Mouse (Mus musculus) layer of hippocampus, postnatal 25 days (tissue): ENCODE data around the gene Pidd1. TPM values are rescaled to one million over a fixed set of nuclear protein-coding genes. Genes with fewer than 3 reads are reported as not detected.
A peak's percentile ranks its signal among the peaks of the same experiment; 100 is the strongest.

ENCODE experiments used
- DNase-seq, 2 experiments: peaks; one replicate each; pipeline ENCODE4 v3.0.0; 2022; ENCODE audit warnings: mixed read lengths in 2 of 2, low spot score in 1 of 2; ENCODE audit errors: extremely low spot score in 1 of 2
- total RNA-seq, 2 experiments: library from RNA; stranded (reverse); gene quantifications; 2 replicates each; pipeline ENCODE4 v1.2.3; 2021

The Pidd1 gene
- 1 to 10 TPM in 1 of 2 experiments, under 1 TPM in 1; 0.84 to 2.2 TPM for total RNA-seq

DNA sequence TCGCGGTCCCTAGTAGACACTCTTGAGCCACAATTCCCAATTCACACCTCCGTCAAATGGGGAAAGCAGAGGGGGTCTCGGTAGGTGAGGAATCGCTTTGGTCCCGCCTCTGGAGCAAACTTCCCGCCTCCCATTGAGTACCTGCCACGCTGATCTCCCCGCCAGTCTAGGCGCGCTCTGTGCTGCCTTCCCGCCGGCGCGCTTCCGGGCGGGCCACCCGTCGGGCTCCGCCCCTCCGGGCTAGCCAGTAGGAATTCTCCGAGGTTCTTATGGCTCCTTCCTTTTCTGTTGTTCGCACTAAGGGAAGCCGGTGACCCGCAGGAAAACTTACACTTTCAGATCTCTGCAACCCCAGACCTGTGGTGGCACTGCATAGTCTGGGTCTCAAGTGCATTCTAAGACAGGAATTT, at the start of gene Pidd1:
Pidd1 (minus strand) TSS at position 198 of the 410 bp plus-strand sequence.
- DNase-seq, result peak in 1 of 2 experiments; percentile 14

DNA sequence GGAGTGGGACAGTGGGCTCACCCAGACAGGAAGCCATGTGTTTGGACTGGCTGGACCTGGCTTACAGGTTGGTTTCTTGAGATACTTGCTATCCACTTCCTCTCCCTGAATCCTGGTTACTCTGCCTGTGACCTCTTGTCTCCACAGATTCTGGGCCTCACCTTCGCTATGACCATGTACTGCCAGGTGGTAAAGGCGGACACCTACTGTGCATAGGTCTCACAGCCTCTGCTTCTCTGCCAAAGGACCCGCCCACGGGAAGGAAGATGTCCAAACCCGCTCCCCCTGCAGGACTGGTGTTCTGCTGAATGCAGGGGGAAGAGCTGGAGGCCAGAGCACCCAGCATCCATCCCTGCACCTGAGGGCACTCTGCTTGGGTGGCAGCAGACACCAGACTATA, 48.9 kb upstream of the Pidd1 start:
- DNase-seq, result no peak

DNA sequence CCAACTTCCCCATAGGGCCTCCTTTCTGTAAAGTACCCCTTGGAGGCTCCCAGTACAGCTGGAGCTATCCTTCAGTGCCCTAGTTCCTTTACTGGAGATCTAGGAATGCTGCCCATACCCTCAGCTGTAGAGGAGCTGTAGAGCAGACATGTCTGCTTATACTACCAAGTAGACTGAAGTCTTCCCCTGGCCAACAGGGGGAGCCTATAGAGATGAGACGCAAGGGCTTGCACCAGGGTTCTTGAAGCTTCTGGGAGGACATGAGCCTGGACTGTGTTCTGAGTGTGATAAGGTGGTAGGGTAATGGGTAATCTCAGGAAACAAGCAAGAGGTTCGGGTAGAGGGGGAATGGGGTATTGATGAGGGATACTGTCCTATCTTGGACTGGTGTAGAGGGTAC, 47.3 kb upstream of the Pidd1 start:
- DNase-seq, result no peak

DNA sequence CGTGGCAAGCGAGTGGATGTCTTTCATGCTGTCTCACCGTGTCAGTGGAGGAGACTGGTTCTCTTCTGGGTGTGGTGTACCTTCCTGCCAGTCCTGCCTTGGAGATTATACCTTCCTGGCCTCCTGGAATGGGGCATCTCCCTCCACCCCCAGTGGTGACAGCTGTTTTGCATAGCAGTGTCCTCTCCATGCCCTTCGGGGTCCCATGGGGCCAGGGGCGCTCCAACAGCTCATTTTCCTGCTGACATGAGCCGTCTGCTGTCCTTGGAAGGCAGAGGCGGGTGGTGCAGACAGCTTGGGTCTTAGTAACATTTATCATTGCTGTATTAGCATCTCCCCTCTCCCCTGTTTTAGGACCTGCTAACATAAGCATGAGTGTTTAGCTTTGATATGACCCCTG, 43.3 kb upstream of the Pidd1 start:
- DNase-seq, result no peak

GRCm38 (mm10) chr7:141486239-141486638, 42.4 kb upstream of the Pidd1 start:
- DNase-seq, result no peak

GRCm38 (mm10) chr7:141485606-141486005, 41.8 kb upstream of the Pidd1 start:
- no peak for DNase-seq

DNA sequence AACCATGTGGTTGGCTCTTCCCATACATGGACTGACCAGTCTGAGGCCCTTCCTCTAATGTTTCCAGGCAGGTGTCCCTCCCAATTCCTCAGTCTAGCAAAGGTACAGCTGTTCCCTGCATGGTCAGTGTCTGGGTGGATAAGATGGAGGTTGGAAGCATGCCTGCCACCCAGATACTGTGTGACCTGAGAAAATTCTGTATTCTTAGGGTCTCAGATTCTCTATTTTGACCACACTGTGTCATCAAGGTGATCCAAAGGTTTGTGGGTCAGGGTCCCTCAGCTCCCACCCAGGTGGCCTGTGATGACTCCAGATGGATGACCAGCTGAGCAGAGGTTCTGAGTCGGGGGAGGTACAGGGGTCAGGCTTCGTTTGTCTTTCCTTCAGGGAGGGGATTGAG, 41.4 kb upstream of the Pidd1 start:
- DNase-seq, result no peak

GRCm38 (mm10) chr7:141484186-141485120, 40.6 kb upstream of the Pidd1 start:
- no peak for DNase-seq

GRCm38 (mm10) chr7:141483114-141483653, 39.4 kb upstream of the Pidd1 start:
- DNase-seq, result no peak

DNA sequence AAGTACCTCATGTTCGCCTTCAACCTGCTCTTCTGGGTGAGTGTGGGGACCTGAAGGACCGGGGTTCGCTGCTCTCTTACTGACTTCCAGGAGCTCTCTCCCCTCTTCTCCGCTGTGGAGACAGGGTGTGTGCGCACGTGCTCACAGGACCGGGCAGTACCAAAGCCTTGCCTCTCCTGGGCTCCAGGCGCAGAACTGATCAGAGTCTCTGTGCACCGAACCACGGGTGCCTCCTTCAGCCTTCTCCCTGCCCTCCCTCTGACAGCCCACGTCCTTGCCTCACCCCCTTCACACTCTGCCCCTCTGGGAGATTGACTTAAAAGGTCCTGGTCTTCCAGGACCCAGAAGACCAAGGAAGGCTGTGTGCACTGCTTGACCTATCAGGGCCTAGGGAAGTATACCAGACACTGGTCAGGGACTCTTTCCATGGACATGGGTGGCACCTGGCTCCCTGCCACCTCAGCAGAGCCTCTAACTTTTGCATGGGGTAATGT, 38.8 kb upstream of the Pidd1 start:
- DNase-seq, result no peak

GRCm38 (mm10) chr7:141481498-141482401, 37.9 kb upstream of the Pidd1 start:
- no peak for DNase-seq

- DNase-seq, result peak in 1 of 2 experiments; percentile 56
Observed at GRCm38 (mm10) chr7:141480842-141481497, 37.1 kb upstream of the Pidd1 start.

GRCm38 (mm10) chr7:141478270-141478748, 34.5 kb upstream of the Pidd1 start:
- no peak for DNase-seq

DNA sequence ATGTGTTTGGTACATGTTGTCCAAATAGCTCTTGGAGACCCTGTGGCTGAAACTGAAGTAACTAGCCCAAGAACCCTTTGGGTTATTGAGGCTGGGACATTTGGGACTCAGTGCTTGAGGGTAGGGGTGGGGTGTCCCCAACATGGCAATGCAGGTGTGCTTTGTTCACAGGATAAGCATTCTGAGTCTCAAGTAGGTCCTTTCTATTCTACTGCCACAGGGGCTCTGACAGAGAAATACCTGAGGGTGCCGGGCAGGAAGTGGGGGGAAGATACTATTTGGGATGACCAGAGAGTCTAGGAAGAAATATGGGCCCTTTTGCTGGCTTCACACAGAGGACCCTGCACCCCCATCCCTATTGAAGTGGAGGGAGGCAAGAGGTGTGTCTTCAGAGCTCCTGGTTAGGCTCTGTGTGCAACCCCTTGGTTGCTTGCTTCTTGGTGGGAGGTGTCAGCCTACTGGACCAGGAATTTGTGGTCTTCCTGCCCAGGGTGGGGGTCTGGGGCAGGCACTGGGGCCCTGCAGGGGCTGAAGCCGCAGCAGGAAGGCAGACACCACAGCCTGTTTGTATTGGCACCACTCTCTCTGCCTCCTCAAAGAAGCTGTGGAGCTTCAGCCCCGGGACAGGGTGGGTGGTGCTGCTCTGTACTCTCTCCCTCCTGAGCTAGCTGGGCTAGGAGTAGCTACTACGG, 33.9 kb upstream of the Pidd1 start:
- no peak for DNase-seq

DNA sequence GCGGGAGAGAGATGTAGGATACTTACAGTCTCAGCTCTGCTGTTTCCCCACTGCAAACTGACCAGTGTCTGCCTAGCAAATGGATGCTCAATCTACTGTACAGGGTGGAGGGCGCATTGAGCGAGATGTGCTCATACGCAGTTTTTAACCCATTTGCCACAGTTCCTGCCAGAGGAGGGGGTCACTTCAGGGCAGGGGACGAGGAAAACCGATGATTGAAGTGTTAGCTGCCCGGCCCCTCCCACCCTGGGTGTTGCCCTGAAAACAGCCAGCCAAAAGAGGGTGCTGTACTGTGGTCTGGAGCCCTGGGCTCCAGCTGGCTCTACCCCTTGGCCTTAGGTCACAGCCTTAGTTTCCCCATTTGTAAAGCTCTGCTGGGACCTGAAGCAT, 33.2 kb upstream of the Pidd1 start:
- no peak for DNase-seq

DNA sequence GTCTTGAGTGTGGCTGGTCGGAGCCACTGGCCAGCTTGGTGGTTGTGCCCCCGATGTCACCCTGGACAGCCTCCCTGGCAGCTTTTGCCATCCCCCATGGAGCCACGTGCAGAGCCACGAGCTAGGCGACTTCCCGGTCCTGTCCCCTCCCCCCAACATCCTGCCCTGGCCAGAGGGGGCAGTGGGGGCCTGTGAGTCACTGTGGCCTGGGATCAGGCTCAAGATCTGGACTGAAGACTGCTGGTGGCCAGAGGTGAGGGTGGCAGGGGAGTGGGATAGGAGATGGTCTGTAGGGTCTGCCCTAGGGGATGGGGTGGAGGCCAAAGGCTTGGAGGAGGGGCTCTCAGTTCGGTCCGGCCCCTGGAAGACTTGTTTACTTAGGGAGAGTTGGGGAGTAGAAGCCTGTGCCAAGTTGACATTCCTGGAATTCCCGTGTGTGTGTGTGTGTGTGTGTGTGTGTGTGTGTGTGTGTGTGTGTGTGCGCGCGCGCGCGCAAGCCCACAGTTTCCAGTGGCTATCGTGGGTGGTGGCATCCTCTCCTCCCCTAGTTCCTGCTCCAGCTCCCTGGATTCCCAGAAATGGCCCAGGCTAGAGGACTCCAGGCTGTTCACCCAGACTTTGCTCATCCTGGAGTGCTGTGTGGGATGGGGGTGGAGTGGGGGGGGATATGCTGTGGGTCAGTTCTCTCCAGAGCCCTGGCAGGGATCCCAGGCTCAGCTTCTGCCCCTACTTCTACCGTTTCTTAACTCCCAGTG, 32.6 kb upstream of the Pidd1 start:
- DNase-seq, result no peak

- no peak for DNase-seq
Observed at GRCm38 (mm10) chr7:141475805-141476158, 32.0 kb upstream of the Pidd1 start.

DNA sequence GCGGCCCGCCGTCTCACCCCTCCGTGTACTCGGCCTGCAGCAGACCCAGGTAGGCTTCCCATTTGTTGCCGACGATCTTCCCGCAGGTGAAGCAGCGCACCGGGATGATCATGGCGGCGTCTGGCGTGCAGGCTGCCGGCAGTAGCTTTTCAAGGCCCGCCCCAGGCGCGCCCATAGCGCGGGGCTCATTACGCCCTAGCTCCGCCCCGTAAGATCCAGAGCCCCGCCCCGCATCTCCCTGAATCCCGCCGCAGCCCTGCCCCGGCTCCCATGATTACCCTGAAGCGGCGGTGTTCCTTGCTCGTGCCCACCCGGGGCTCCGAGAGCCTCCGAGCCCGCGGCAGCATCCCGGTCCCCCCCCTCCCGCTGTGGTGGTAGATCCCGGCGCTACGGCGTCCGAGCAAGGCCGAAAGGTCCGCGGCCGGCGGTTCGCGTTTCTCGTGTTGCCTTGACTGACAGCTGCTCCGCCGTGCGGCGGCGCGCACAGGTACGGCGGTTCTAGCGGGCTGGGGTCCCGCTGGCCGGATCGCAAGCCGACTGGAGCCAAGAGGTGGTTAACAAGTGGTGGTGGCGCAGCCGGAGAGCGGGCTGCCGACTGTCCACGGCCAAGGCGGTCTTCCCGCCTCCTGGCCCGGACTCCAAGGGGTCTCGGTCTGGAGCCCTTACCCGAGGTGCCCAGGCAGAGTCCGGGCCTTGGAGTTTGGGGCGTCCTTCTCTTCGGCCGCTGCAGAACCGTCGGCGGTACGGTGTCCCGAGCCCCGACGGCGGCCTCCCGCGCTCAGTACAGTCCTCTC, 31.4 kb upstream of the Pidd1 start, which contains the start of the genes Polr2l and Tspan4:
Polr2l (minus strand) TSS at position 122 of the 794 bp plus-strand sequence.
Tspan4 (plus strand) TSS at position 230 of the 794 bp plus-strand sequence.
- DNase-seq, result peak; percentile 78 to 93
